Mouse (Mus musculus): ENCODE results near the gene Emg1.
"Not testable (repeated sequence)": the region's sequence is repeated elsewhere in the genome, so short reads cannot be mapped to it uniquely, and the experiment has no call there.

Gene Emg1

GRCm38 (mm10) chr6:124708289-124708889, 3.6 kb downstream of the Emg1 start:
- no peak for DNase-seq (ENCODE audit: low read depth, low spot score)

DNA sequence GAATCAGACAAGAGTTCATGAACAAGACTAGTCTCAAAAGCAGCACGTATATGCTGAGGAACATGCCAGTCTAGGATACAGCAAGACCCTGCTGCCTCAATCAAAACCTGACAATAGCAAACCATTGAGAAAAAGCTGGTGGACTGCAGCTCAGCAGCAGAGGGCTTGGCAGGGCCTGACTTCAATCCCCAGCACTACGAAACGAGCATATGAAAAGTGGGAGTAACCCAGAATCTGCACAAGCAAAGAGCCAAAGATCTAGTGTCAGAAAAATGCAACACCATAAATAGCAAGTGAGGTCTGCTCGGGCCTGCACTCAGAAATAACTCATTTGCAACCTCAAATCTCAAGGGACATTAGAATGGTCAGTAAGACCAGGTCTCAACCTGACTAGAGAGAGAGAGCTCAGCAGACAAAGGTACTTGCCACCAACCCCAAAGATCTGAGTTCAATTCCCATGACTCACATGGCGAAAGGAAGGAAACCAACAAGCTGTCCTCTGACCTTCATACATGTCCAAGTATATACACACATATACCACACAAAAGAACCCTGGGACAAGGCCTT, 5.8 kb downstream of the Emg1 start:
- no peak for DNase-seq (ENCODE audit: low read depth, low spot score)

- no peak for DNase-seq (ENCODE audit: low read depth, low spot score)
Observed at GRCm38 (mm10) chr6:124704417-124704816, 7.6 kb downstream of the Emg1 start.

- DNase-seq (ENCODE audit: low read depth, low spot score) = no peak
Observed at GRCm38 (mm10) chr6:124703789-124704188, 8.2 kb downstream of the Emg1 start.

- DNase-seq (ENCODE audit: low read depth, low spot score) = no peak
Observed at GRCm38 (mm10) chr6:124702784-124703103, 9.2 kb downstream of the Emg1 start.

DNA sequence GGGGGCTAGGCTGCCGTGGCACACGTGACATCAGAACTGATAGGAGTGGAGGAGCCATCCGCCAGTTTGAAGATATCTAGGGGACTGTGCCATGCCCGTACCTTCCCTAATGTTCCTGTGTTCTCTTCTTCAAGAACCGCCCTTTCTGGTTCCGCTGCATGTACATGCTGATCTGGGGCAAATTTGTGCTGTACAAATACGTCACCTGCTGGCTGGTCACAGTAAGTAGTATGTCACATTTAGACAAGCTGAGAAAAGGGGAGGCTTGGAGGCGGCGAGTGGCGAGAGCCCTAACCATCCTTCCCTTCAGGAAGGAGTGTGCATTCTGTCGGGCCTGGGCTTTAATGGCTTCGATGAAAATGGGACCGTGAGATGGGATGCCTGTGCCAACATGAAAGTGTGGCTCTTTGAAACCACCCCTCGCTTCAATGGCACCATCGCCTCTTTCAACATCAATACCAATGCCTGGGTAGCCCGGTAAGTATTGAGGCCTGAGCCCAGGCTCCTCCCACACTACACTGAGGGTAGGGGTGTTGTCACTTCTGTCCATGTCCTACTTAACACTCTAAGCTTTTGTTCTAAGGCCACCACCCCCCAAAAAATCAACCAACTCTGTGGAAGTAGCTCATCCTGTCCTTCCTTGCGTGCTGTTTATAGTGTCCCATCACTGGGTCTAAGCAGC, 9.7 kb downstream of the Emg1 start:
- DNase-seq (ENCODE audit: low read depth, low spot score) = no peak

GRCm38 (mm10) chr6:124701338-124701737, 10.6 kb downstream of the Emg1 start:
- DNase-seq (ENCODE audit: low read depth, low spot score) = no peak

- no peak for DNase-seq (ENCODE audit: low read depth, low spot score)
Observed at GRCm38 (mm10) chr6:124699962-124700610, 11.9 kb downstream of the Emg1 start.

GRCm38 (mm10) chr6:124699366-124699765, 12.6 kb downstream of the Emg1 start:
- DNase-seq (ENCODE audit: low read depth, low spot score) = no peak

DNA sequence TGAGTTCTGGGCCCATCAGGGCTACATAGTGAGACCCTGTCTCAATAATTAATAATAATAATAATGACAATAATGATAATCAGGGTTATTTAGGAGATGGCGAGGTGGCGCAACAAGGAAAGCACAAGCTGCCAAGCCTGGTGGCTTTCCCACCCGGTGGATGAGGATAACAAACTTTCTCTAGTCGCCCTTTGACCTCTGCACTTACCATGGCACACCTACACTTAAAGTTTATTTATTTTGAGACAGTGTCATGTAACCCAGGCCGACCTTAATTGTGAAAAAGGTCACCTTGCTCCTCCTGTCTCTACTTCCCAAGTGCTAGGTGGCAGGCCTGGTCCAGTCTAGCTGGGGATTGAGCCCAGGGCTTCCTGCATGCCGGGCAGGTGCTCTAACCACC, 13.2 kb downstream of the Emg1 start:
- DNase-seq (ENCODE audit: low read depth, low spot score) = no peak

DNA sequence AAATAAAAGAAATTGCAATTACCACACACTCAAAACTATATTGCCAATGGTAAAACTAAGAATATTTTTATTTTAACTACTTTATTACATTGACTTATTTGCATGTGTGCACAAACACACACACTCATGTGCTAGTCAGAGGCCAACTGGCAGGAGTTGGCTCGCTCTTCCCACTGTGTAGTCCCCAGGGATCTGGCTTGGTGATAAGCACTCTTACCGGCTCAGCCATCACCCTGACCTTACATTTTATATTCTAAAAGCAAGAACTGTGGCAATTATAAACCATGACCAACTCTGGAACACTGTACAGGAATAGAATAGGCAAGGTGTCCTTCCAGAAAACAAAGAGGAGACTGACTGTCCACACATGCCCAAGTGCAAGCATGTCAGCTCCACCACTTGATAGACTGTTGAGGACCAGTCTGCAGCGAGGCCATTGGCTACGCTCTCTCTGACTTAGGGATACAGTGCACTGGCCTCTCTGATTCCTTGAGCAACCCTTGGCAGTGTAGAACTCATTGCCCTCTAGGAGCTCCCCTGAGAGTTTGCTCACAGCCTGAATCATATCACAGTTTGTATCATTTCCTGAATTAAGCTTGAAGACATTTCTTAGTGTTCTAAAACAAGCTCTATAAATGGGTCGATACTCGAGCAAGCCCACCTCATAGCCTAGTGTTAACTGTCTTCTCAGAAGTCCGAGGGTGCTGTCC, 15.4 kb downstream of the Emg1 start:
- no peak for DNase-seq (ENCODE audit: low read depth, low spot score)

DNA sequence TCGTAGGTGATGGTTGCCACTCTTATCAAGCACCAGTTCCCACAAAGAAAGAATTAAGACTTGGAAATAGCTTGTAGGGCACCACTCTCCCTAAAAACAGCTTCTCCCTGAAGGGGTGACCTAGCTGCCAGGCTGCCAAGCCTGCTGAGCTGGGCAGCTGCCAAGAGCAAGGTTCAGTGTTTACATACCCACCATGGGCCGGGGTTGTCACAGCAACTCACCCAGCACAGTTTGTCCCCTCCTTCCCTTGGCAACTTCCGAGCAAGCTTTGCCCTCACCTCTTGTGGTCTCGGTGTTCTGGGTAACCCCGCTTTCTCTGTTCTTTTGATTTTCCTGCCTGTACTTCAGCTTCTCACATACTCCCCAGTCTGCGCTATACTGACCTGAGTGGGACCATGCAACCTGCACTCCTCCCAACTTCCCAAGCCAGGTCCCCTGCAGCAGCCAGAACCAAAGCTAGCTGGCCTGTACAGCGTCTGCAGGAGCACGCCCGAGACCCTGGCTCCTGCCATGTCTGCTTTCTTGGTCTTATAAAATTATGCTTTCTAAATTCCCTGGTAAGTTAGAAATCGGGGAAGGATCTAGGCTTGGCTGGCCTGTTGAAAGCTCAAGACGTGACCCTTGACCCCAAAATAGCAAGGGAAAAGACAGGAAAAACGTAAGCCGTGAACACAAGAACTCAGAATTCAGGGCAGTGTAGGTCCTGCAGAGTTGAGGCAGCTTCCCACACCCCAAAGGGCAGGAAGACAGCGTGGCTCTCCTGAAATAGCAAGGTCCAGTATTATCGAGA, 17.6 kb downstream of the Emg1 start:
- DNase-seq (ENCODE audit: low read depth, low spot score) = no peak

DNA sequence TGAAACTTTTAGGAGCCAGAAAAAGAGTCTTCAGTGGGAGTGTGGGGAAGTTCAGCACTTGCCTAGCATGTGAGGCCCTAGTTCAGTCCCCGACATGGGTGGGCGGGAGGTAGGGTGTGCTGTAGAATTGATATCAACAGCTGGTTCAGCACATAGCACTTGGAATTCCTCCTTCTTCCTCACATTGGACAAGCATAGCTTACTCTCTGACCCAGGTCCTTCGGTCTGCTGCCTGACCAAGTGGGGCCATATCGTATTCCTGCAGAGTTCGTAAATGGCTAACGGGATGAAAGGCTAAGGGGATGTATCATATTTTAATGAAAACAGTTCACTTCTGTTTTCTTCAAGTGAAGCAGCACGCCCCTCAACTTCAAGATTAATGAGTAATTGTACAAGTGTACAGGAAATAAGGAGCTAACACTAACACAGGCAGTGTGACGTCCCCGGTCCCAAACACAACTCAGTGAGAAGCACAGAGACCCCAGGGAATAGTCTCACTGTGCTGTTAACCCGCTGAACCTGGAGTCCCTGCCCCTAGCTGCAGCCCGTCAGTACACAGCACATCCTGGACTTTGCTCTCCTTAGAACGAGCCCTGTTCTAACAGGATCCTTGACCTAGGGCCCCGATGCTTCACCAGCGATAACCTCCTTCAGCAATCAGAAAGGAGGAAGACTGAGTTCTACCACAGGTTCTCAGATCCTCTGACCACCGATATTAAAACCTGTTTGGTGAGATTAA, 18.6 kb downstream of the Emg1 start:
- DNase-seq (ENCODE audit: low read depth, low spot score) = no peak

- no peak for DNase-seq (ENCODE audit: low read depth, low spot score)
Observed at GRCm38 (mm10) chr6:124690517-124690916, 21.5 kb downstream of the Emg1 start.

- DNase-seq (ENCODE audit: low read depth, low spot score) = no peak
Observed at GRCm38 (mm10) chr6:124689011-124689410, 23.0 kb downstream of the Emg1 start.

GRCm38 (mm10) chr6:124688151-124688758, 23.7 kb downstream of the Emg1 start:
- DNase-seq (ENCODE audit: low read depth, low spot score) = no peak

GRCm38 (mm10) chr6:124686644-124687043, 25.3 kb downstream of the Emg1 start:
- not testable (repeated sequence) for DNase-seq (ENCODE audit: low read depth, low spot score)

- no peak for DNase-seq (ENCODE audit: low read depth, low spot score)
Observed at GRCm38 (mm10) chr6:124685606-124686386, 26.2 kb downstream of the Emg1 start.

- DNase-seq (ENCODE audit: low read depth, low spot score) = peak; percentile 49
Observed at GRCm38 (mm10) chr6:124683591-124684417, 28.2 kb downstream of the Emg1 start.
